Mouse (Mus musculus) ES-E14 (cell line): Measurements from ENCODE around the gene Acd.

ENCODE experiments used
- HCFC1 ChIP-seq: IDR thresholded peaks from 2 replicates; pipeline ENCODE4 v1.6.1; 2012; ENCODE audit warnings: low read length, inconsistent platforms, borderline replicate concordance; ENCODE audit not compliant: insufficient read depth
- ZC3H11A ChIP-seq: IDR thresholded peaks from 2 replicates; pipeline ENCODE4 v1.6.1; 2012; ENCODE audit warnings: low read depth, mild to moderate bottlenecking, inconsistent platforms, low read length, borderline replicate concordance

DNA sequence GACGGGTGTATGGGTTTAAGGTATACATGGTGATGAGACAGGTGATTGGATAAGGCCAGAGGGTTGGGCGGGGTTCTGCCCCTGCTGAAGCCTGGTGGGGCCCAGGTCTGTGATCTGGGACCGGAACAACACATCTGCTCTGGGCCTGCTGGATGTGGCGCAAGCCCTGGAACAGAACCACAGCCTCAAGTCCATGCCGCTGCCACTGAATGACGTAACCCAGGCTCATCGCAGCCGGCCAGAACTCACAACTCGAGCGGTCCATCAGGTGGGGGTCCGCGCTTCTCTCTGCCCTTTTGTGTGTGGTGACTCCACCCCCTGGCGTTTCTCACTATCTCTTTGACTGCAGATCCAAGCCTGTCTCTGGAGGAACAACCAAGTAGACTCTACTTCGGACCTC, 9.9 kb downstream of the Acd start:
- TF ChIP-seq ZC3H11A: no peak
- no peak for TF ChIP-seq HCFC1
